9 mouse cellular contexts compared by ENCODE assay signal in genomic region chr6:84976563-84976971, GRCm38 (mm10).
DNase-seq lines count a peak whose midpoint lies in the region; ATAC-seq lines count a peak whose summit lies in the region.
"Had no signal": no experiment of that assay in that cellular context is flagged by ENCODE, and none has a peak within 500 bp of the region (broad histone marks: within the 10 kb centered on the region; RNA-seq: fewer than 3 reads in every experiment).

No protein-coding gene starts in this region.

- H3K27me3 ChIP-seq in liver, embryonic 16.5 days (ENCODE audit: control insufficient read depth, insufficient read depth, low read depth, low read length): no peaks in the 10 kb centered on the region
- H3K27me3 ChIP-seq in intestine, embryonic 15.5 days (replicated peaks): no peaks in the 10 kb centered on the region
- H3K27me3 ChIP-seq: limb, embryonic 12.5 days had no signal

- H3K9ac ChIP-seq in liver, embryonic 16.5 days (ENCODE audit: low read depth, low read length): no peak overlapping the region
- H3K9ac ChIP-seq in intestine, embryonic 15.5 days: no peak overlapping the region
- H3K9ac ChIP-seq: limb, embryonic 12.5 days had no signal

- WGBS in liver, embryonic 16.5 days (ENCODE audit: insufficient replicate concordance): 41% methylated on average over 3 of the region's 3 CpGs
- WGBS in intestine, embryonic 15.5 days: 29% methylated on average over 3 of the region's 3 CpGs

- H3K4me1 ChIP-seq in liver, embryonic 16.5 days (ENCODE audit: control insufficient read depth, low read depth, low read length): no peaks in the 10 kb centered on the region
- 0 out of 2 replicates have a peak, but pooled peaks cover 2% of the 10 kb centered on the region for H3K4me1 ChIP-seq in intestine, embryonic 15.5 days (replicated peaks)

- no peak overlapping the region for H3K27ac ChIP-seq in liver, embryonic 16.5 days (ENCODE audit: low read length)
- H3K27ac ChIP-seq in intestine, embryonic 15.5 days: no peak overlapping the region
- H3K27ac ChIP-seq: limb, embryonic 12.5 days had no signal

- DNase-seq in gastrocnemius, adult 18-20 months (ENCODE audit: low spot score): peak; percentile 14
- no peak for DNase-seq in gastrocnemius, postnatal 25 days
- peak; percentile 73 for DNase-seq in NIH3T3 (ENCODE audit: low read depth)
- DNase-seq in heart, adult 9 months (ENCODE audit: low spot score in 2 of 2): peak; percentile 56 to 60
- DNase-seq in layer of hippocampus, postnatal 10 days (ENCODE audit: low spot score in 2 of 2): no peak
- DNase-seq in adrenal gland, adult 8-10 months: no peak

- no peaks in the 10 kb centered on the region for H3K36me3 ChIP-seq in liver, embryonic 16.5 days (ENCODE audit: control insufficient read depth, insufficient read depth)
- H3K36me3 ChIP-seq in intestine, embryonic 15.5 days: no peaks in the 10 kb centered on the region
- H3K36me3 ChIP-seq: limb, embryonic 12.5 days had no signal

- ATAC-seq in liver, embryonic 16.5 days (ENCODE audit: low read depth): peak; percentile 68
- ATAC-seq in intestine, embryonic 15.5 days: no peak

- H3K9me3 ChIP-seq in liver, embryonic 16.5 days (replicated peaks; ENCODE audit: control insufficient read depth, low read length): no peaks in the 10 kb centered on the region
- H3K9me3 ChIP-seq in intestine, embryonic 15.5 days: no peaks in the 10 kb centered on the region
- H3K9me3 ChIP-seq: limb, embryonic 12.5 days had no signal

- no peak overlapping the region for H3K4me3 ChIP-seq in liver, embryonic 16.5 days (ENCODE audit: low read depth, low read length)
- H3K4me3 ChIP-seq in intestine, embryonic 15.5 days (replicated peaks): no peak overlapping the region
- H3K4me3 ChIP-seq: limb, embryonic 12.5 days had no signal

- H3K4me2 ChIP-seq in liver, embryonic 16.5 days (ENCODE audit: low read depth, low read length): no peak overlapping the region
- H3K4me2 ChIP-seq in intestine, embryonic 15.5 days (replicated peaks): no peak overlapping the region
- H3K4me2 ChIP-seq: limb, embryonic 12.5 days had no signal

Comparison
In these comparisons a context has a peak if more than half of its experiments do, and no peak if none do; other contexts are left out.
1. DNase-seq: peak in gastrocnemius, adult 18-20 months (single experiment), NIH3T3 (single experiment) and heart, adult 9 months (2 of 2); none in gastrocnemius, postnatal 25 days (single experiment), layer of hippocampus, postnatal 10 days (0 of 2) and adrenal gland, adult 8-10 months (single experiment).